Mouse (Mus musculus): ENCODE results near the gene Nmur2. TPM values are rescaled to one million over a fixed set of nuclear protein-coding genes. Genes with fewer than 3 reads are reported as not detected.

Nmur2 gene
- polyA plus RNA-seq (2012; rRNA removed): 2.7 and 3.5 TPM in 2 replicates

GRCm38 (mm10) chr11:56040917-56041316 lies at the start of gene Nmur2:
Gene Nmur2, minus strand, starts transcription at chr11:56041010.

All from ovary, adult 2 months (tissue).